Mouse (Mus musculus) c-Kit-negative CD71-positive TER-119-positive erythroid progenitor cells, embryonic 14.5 days (primary cell): ENCODE data around the gene Xylt1.

ENCODE experiments used
- DNase-seq: peaks from one replicate; pipeline ENCODE4 v3.0.0-alpha.2; 2013; ENCODE audit warnings: low read depth, low spot score

Gene Xylt1

DNA sequence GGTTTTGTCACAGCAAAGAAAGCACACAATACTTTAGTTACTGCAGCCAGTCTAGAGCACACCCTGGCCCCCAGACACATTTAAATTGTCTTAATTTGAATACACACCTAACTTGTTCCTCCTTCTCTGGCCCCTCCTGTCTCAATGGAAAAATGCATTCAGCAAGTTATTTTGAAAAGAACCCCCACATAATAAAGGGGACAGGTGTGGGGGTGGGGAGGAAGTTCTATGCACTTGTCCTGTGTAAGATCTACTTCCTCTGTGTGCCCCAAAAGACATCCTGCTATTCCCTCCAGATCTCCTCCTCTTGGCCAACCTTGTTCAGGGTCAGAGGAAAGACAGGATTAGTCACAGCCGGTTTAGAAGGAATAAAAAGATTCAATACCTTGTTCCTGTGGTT, 135.0 kb downstream of the Xylt1 start:
- DNase-seq, result no peak

- DNase-seq, result no peak
Measured at GRCm38 (mm10) chr7:117516896-117517295, 136.1 kb downstream of the Xylt1 start.

GRCm38 (mm10) chr7:117521369-117521768, 140.6 kb downstream of the Xylt1 start:
- no peak for DNase-seq

DNA sequence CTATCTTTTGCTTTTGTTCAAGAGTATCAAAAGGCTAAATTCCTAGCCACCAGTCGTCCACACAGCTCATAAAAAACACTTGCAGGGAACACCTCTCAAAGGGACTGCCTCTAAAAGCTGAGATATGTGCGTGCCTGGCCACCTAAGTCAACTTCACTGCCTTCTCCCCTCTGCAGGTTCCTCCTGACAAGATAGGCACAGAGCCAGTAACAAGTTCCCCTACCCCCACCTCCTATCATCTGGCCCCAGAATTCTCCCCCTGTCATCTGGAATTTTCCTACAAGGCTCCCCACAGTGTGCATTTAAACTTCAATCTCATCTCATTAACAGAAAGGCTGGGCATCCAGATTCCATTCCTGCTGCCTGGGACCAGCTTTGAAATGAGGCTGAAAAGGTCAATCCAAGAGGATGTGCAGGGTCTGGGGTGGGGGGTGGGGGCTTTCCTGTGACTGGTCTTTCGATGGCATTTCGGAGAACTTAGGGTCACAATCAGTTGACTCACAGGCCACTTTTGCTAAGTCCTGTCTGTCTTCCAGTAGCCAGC, 141.4 kb downstream of the Xylt1 start:
- DNase-seq, result no peak

GRCm38 (mm10) chr7:117524430-117525214, 143.8 kb downstream of the Xylt1 start:
- DNase-seq, result no peak

- no peak for DNase-seq
Measured at GRCm38 (mm10) chr7:117525678-117526077, 144.9 kb downstream of the Xylt1 start.

GRCm38 (mm10) chr7:117526570-117526969, 145.8 kb downstream of the Xylt1 start:
- DNase-seq, result no peak

DNA sequence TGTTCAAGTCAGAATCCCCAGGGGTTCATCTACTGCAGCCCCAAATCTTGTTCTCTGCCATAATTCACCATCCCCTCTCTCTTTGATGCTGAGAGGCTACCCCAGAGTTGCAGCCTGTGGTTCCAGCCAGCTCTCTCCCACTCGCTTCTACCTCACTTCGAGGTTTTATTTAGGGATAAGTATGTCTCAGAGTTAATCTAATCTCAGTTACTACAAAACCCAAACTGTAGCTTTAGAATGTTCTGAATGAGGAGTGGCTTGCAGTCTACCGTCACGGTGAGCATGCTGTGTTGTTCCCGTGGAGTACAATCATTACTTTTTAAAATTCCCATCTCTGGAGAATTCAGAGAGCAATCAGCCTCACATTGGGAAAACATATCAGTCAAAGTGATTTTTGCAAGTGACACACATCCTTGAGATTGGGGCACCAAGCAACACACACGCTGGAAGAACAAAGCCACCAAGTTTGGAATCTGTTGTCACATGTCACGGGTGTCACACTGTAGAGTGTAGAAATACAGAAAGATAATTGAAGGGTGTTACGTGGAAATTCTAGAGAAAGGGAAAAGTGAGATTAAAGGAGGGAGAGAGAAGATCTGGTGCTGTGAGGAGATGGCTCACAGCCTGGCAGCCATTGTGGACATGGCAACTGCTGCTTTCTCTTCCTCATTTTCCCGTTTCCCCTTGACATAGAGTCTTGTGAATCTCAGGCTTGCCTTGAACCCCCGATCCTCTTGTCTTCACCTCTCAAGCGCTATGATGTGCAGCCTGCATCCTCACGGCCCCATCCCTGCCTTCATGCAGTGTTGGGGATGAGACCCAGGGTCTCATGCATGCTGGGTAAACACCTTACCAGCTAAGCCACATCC, 149.2 kb downstream of the Xylt1 start:
- DNase-seq, result no peak

- DNase-seq, result no peak
Measured at GRCm38 (mm10) chr7:117532651-117533050, 151.9 kb downstream of the Xylt1 start.

- DNase-seq, result no peak
Measured at GRCm38 (mm10) chr7:117533164-117533563, 152.4 kb downstream of the Xylt1 start.

DNA sequence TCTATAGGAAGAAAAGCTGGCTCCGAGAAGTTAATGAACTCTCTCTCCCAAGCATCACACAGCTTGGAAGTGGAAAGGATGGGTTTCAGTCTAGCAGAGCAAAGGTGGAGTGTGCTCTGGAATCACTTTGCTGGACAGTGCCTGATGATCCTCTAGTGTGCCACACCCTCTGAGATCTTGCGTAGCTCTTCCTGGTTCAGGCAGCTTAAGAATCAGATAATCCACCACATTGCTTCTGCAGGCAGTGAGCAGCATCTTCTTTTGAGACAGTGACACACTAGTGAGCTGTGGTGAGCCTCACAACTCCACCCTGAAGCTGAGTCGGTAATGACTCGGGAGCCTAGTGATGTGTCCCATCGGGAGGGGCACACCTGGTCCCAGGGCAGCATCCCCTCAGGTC, 159.2 kb downstream of the Xylt1 start:
- no peak for DNase-seq

DNA sequence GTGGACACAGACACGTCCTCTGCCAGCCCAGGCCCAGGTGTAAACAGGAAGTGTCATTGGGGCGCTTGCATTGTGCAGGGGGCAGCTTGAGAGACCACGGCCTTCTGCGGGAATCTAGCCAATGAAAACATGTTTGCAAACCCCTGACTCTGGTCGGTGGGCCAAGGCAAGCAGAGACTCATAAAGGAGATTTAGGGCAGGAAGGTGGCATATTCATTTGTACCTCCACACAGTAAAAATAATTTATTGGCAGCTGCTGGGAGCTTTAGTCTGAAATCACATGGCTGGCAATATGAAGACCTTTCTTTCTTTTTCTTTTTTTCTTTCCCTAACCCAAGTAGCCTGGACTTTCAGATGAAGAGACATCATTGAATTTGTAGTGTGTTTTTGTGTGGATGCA, 159.6 kb downstream of the Xylt1 start:
- no peak for DNase-seq

DNA sequence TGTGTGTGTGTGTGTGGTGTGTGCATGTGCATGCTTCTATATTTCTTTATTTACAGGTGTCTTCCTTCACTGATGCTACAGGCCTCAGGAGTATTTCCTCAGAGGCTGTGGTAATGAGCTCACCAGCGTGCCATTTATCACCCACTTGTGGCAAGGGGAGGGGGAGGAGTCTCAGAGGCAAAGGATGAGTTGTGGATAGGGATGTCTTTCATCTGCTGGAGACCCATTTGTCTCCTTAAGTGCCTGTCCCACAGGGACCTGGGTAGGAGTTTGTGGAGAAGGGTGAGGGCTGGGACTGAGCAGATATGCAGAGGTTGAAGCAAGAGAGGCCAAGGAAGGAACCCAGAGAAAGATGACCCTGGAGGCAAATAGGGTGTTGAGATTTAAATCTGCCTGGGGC, 160.3 kb downstream of the Xylt1 start:
- no peak for DNase-seq

- no peak for DNase-seq
Measured at GRCm38 (mm10) chr7:117541681-117542080, 160.9 kb downstream of the Xylt1 start.

- DNase-seq, result no peak
Measured at GRCm38 (mm10) chr7:117543041-117543440, 162.3 kb downstream of the Xylt1 start.

DNA sequence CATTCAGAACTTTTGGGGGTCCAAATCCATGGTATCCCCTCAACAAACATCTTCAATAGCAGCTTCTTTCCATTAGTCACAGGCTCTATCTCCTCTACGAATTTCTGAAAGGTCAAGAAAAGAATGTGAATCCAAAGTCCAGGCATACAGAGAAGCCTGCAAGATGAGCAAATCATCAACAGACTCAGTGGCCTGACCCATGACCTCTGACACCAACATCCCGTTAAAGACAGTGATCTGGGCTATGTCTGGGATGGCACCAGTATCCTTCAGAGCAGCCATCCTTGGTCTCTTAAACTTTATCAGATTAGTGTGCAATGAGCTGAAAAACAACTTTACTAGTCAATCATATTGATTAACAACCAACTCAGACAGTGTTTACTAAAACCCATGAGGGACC, 163.3 kb downstream of the Xylt1 start:
- no peak for DNase-seq

GRCm38 (mm10) chr7:117548301-117548700, 167.5 kb downstream of the Xylt1 start:
- DNase-seq, result no peak

DNA sequence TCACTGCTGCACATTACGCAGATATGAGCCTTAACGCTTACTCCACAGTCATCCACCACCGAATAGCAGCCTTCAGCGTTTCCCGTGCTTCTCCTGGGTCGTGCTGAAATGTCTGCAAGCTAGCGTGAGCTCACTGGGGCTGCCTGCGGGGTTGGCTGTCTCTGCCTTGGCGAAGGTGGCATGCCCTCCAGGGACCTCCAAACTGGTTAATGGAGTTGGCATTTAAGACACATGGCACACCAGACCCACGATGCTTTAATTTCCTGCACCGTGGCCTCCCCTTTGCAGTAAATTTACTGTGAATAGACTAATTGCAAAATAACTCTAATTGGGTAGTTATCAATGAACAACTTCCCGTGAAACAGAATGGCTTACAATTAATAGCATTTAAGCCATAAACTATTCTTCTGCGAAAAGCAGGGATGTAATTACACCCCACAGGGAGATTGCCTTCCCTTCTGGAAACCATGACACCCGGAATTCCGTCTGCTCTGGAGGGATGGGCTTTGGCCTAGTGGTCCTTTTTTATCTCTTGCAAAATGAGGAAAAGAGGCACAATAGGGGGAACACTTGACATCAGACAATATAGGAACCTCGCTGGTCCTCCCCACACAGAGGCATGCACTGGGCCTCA, 170.3 kb downstream of the Xylt1 start:
- no peak for DNase-seq

DNA sequence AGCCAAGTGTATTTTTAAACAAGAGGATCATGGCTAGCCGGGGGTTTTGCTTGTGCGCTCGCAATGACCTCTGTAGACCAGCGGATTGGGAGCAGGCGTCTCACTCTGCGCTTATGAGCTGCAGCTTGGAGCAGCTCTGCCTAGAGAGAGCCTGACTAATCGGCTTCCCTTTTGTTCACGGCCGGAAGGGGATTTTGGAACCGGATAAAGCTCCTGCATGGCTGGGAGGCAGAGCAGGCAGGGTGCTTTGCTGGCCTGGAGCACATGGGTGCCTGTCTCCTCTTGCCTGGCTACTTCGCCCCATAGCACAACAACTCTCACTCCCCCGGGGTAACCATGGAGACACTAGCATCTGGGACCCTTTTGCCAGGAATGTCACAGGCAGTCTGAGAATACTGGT, 172.4 kb downstream of the Xylt1 start:
- DNase-seq, result no peak

DNA sequence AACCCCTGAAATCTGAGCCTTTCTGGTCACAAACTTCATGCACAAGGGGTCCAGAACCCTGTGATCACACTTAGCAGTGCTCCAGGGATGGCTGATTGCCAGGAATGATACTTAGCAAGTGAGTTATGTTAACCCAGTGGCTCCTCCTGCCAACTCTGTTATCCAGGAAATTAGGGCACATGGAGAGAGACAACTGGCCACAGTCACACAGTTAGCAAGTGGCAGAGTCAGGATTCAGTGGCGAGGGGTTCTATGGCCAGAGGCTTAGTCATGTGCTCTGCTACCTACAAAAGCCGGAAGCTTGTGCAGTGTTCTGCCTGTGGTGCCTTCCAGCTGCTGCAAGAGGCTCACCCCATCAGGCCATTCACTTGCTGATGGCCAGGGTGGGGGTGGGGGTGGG, 175.0 kb downstream of the Xylt1 start:
- no peak for DNase-seq

GRCm38 (mm10) chr7:117558166-117558565, 177.4 kb downstream of the Xylt1 start:
- DNase-seq, result no peak

GRCm38 (mm10) chr7:117559051-117559450, 178.3 kb downstream of the Xylt1 start:
- DNase-seq, result no peak
